Mouse (Mus musculus): ENCODE data around the gene Eif5b. TPM values are rescaled to one million over a fixed set of nuclear protein-coding genes. Genes with fewer than 3 reads are reported as not detected.
"Not testable (repeated sequence)": the region's sequence is repeated elsewhere in the genome, so short reads cannot be mapped to it uniquely, and the experiment has no call there.

The Eif5b gene
- polyA plus RNA-seq, 1 experiment from 2014 or later, result 27.6 TPM

DNA sequence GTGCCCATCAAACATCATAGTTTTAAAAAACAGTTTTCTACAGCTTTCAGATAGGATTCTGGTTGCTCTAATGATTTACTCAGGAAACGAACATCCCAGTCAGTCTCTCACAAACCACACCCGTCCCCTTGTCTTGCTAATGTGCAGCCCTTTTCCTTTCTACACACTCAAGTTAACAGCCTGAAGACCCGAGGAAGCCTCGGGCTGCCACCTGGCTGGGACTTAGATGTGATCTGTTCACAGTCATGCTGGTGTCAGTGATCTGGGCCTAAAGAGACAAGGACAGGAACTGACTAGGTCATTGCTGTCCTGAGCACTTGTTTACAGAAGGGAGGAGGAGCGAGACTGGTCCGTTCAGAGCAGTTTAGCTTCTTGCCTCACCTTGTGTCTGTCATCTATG lies 60.6 kb downstream of the Eif5b start:
- DNase-seq (ENCODE audit: low spot score, missing footprints) (no peak), ATAC-seq (ENCODE audit: low FRiP score) (no peak)
- H3K4me2 ChIP-seq, result no peak overlapping the region
- H3K27me3 ChIP-seq (ENCODE audit: control insufficient read depth, insufficient read depth, low read length), result no peaks in the 10 kb centered on the region
- 90% methylated on average over 6 of the region's 6 CpGs for WGBS
- no peak overlapping the region for H3K9ac ChIP-seq (ENCODE audit: low read length)
- no peak overlapping the region for H3K27ac ChIP-seq (ENCODE audit: low read depth, low read length)
- H3K9me3 ChIP-seq (ENCODE audit: control insufficient read depth, low read length), result no peaks in the 10 kb centered on the region
- no peak overlapping the region for H3K4me3 ChIP-seq (ENCODE audit: low read depth, low read length)
- peaks cover 27% of the 10 kb centered on the region for H3K36me3 ChIP-seq (ENCODE audit: control insufficient read depth, insufficient read depth, low read length)
- H3K4me1 ChIP-seq (ENCODE audit: control insufficient read depth, insufficient read depth, low read length), result no peaks in the 10 kb centered on the region

- not testable (repeated sequence) for DNase-seq (ENCODE audit: low spot score, missing footprints); H3K4me2 ChIP-seq; H3K9ac ChIP-seq (ENCODE audit: low read length); H3K27me3 ChIP-seq (ENCODE audit: control insufficient read depth, insufficient read depth, low read length); H3K4me1 ChIP-seq (ENCODE audit: control insufficient read depth, insufficient read depth, low read length); H3K9me3 ChIP-seq (ENCODE audit: control insufficient read depth, low read length); H3K4me3 ChIP-seq (ENCODE audit: low read depth, low read length); ATAC-seq (ENCODE audit: low FRiP score); H3K27ac ChIP-seq (ENCODE audit: low read depth, low read length)
- 92% methylated on average over 2 of the region's 2 CpGs for WGBS
- peaks cover 19% of the 10 kb centered on the region for H3K36me3 ChIP-seq (ENCODE audit: control insufficient read depth, insufficient read depth, low read length)
Measured at GRCm38 (mm10) chr1:38062156-38062555, 64.3 kb downstream of the Eif5b start.

DNA sequence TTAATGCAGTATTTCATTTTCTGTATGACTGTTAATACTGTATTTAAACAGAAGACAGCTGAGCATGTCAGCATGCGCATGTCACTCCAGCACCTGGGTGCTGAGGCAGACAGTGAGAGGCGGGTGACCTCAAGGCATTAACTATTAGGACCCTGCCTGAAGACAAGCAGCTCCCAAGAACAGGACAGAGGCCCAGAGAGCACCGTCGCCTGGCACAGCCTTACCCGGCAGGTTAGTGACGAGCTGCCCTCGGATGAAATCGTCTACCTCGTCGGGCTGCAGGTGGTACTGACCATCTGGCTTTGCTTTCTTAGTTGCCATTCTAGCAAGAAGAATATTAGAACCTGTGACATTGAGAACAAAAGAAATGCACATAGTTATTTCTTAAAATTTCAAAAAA lies 69.5 kb downstream of the Eif5b start:
- Histone ChIP-seq H3K9me3 (ENCODE audit: control insufficient read depth, low read length) (no peaks in the 10 kb centered on the region), H3K27ac (ENCODE audit: low read depth, low read length) (no peak overlapping the region), H3K9ac (ENCODE audit: low read length) (no peak overlapping the region), H3K4me3 (ENCODE audit: low read depth, low read length) (no peak overlapping the region), H3K27me3 (ENCODE audit: control insufficient read depth, insufficient read depth, low read length) (no peaks in the 10 kb centered on the region), H3K4me1 (ENCODE audit: control insufficient read depth, insufficient read depth, low read length) (no peaks in the 10 kb centered on the region), H3K36me3 (ENCODE audit: control insufficient read depth, insufficient read depth, low read length) (peaks cover 27% of the 10 kb centered on the region), H3K4me2 (no peak overlapping the region)
- ATAC-seq (ENCODE audit: low FRiP score) (no peak), DNase-seq (ENCODE audit: low spot score, missing footprints) (no peak)
- WGBS, result 94% methylated on average over 10 of the region's 10 CpGs

DNA sequence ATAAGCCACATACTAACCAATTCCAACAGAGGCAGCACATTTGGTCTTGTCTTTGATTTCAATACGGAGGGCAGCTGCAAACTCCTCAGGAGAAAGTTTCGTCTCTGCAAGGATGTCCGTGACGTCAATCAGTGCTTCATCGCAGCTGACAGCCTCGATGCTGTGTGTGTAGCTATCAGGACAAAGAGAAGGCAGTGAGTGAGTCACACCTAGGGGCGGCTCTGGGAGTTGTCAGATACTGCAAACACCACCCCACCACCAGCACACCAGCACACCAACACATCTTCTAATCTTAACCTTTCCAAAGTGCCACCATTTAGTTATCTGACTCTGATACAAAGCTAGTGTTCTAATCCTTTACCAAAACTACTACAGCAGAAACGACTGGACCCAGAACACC lies 73.5 kb downstream of the Eif5b start:
- Histone ChIP-seq H3K9ac (ENCODE audit: low read length) (no peak overlapping the region), H3K36me3 (ENCODE audit: control insufficient read depth, insufficient read depth, low read length) (peaks cover 14% of the 10 kb centered on the region), H3K27ac (ENCODE audit: low read depth, low read length) (no peak overlapping the region), H3K27me3 (ENCODE audit: control insufficient read depth, insufficient read depth, low read length) (no peaks in the 10 kb centered on the region), H3K4me1 (ENCODE audit: control insufficient read depth, insufficient read depth, low read length) (no peaks in the 10 kb centered on the region), H3K9me3 (ENCODE audit: control insufficient read depth, low read length) (no peaks in the 10 kb centered on the region), H3K4me3 (ENCODE audit: low read depth, low read length) (no peak overlapping the region), H3K4me2 (no peak overlapping the region)
- no peak for DNase-seq (ENCODE audit: low spot score, missing footprints)
- WGBS, result 89% methylated on average over 8 of the region's 8 CpGs
- ATAC-seq (ENCODE audit: low FRiP score), result no peak

DNA sequence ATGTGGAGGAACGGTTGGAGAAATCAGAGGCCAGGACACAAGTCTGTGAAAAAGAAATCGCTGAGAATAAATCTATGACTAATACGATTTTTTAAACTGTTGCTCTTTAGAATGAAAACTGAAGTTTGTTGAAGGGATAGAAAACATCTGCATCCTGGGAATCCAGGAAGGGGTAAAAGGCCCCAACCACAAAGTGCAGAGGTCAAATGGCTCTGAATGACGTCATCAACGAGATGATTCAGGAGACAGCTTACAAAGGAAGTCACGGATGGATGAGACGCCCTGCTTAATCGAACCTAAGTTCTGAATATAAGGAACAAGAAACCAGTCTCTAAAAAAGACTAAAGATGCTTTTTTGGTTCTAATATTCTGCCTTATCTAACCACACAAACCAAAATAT lies 83.5 kb downstream of the Eif5b start:
- H3K4me1 ChIP-seq (ENCODE audit: control insufficient read depth, insufficient read depth, low read length), result no peaks in the 10 kb centered on the region
- no peaks in the 10 kb centered on the region for H3K9me3 ChIP-seq (ENCODE audit: control insufficient read depth, low read length)
- H3K4me3 ChIP-seq (ENCODE audit: low read depth, low read length), result no peak overlapping the region
- 83% methylated on average over 8 of the region's 8 CpGs for WGBS
- H3K4me2 ChIP-seq, result no peak overlapping the region
- no peaks in the 10 kb centered on the region for H3K27me3 ChIP-seq (ENCODE audit: control insufficient read depth, insufficient read depth, low read length)
- H3K9ac ChIP-seq (ENCODE audit: low read length), result no peak overlapping the region
- ATAC-seq (ENCODE audit: low FRiP score) (no peak), DNase-seq (ENCODE audit: low spot score, missing footprints) (no peak)
- H3K27ac ChIP-seq (ENCODE audit: low read depth, low read length), result no peak overlapping the region
- peaks cover 5% of the 10 kb centered on the region; the same call in 1 of the 2 replicates for H3K36me3 ChIP-seq (ENCODE audit: control insufficient read depth, insufficient read depth, low read length)

DNA sequence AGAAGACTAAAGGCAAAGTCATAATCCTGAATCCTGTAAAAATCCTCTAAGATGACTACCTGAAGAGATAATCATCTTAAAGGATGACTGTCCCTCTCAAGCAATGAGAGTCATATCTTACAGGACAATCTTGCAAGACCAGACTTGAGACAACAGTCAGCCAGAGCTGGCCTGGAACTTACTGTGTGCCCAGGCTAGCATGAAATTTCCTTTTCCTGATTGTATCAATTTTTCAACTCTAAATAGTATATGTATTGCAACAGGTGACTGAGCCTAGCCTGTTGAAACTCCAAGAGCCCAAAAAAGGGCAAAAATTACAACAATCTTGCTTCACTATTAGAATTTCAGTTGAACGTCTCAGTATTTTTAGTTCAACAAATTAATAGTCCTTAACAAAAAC lies 105.4 kb downstream of the Eif5b start:
- no peak for ATAC-seq (ENCODE audit: low FRiP score)
- Histone ChIP-seq H3K36me3 (ENCODE audit: control insufficient read depth, insufficient read depth, low read length) (0 out of 2 replicates have a peak, but pooled peaks cover 2% of the 10 kb centered on the region), H3K9me3 (ENCODE audit: control insufficient read depth, low read length) (no peaks in the 10 kb centered on the region), H3K9ac (ENCODE audit: low read length) (no peak overlapping the region), H3K27me3 (ENCODE audit: control insufficient read depth, insufficient read depth, low read length) (no peaks in the 10 kb centered on the region), H3K27ac (ENCODE audit: low read depth, low read length) (no peak overlapping the region), H3K4me1 (ENCODE audit: control insufficient read depth, insufficient read depth, low read length) (no peaks in the 10 kb centered on the region), H3K4me3 (ENCODE audit: low read depth, low read length) (no peak overlapping the region), H3K4me2 (no peak overlapping the region)
- peak; percentile 66 for DNase-seq (ENCODE audit: low spot score, missing footprints)
- 90% methylated on average over 1 of the region's 1 CpGs for WGBS

GRCm38 (mm10) chr1:38103813-38104212 lies 106.0 kb downstream of the Eif5b start:
- no peaks in the 10 kb centered on the region for H3K9me3 ChIP-seq (ENCODE audit: control insufficient read depth, low read length)
- no peaks in the 10 kb centered on the region for H3K27me3 ChIP-seq (ENCODE audit: control insufficient read depth, insufficient read depth, low read length)
- no peaks in the 10 kb centered on the region for H3K36me3 ChIP-seq (ENCODE audit: control insufficient read depth, insufficient read depth, low read length)
- no peak for ATAC-seq (ENCODE audit: low FRiP score)
- H3K27ac ChIP-seq (ENCODE audit: low read depth, low read length), result no peak overlapping the region
- no peak overlapping the region for H3K4me2 ChIP-seq
- no peak overlapping the region for H3K4me3 ChIP-seq (ENCODE audit: low read depth, low read length)
- H3K9ac ChIP-seq (ENCODE audit: low read length), result no peak overlapping the region
- no peaks in the 10 kb centered on the region for H3K4me1 ChIP-seq (ENCODE audit: control insufficient read depth, insufficient read depth, low read length)
- peak; percentile 41 for DNase-seq (ENCODE audit: low spot score, missing footprints)
- WGBS, result 81% methylated on average over 3 of the region's 3 CpGs

Other genes starting within 250 kb of the Eif5b start
- gene Tsga10, start 131.6 kb upstream of the Eif5b start, polyA plus RNA-seq (2014; fragmentation: Nextera tagmentation; extraction: Ambion mirVana), result 19.8 and 21.1 TPM in 2 replicates
- gene Lipt1, start 126.3 kb upstream of the Eif5b start, polyA plus RNA-seq (2014; fragmentation: Nextera tagmentation; extraction: Ambion mirVana), result 8.9 and 9.3 TPM in 2 replicates
- gene Mitd1, start 107.6 kb upstream of the Eif5b start, polyA plus RNA-seq (2014; fragmentation: Nextera tagmentation; extraction: Ambion mirVana), result 27.7 and 27.8 TPM in 2 replicates
- gene Mrpl30, start 107.5 kb upstream of the Eif5b start, polyA plus RNA-seq (2014; fragmentation: Nextera tagmentation; extraction: Ambion mirVana), result 229 and 237 TPM in 2 replicates
- gene Lyg2, start 81.5 kb upstream of the Eif5b start, polyA plus RNA-seq (2014; fragmentation: Nextera tagmentation; extraction: Ambion mirVana), result not detected in 2 replicates
- not detected in 2 replicates for gene Lyg1, start 40.3 kb upstream of the Eif5b start, polyA plus RNA-seq (2014; fragmentation: Nextera tagmentation; extraction: Ambion mirVana)
- gene Txndc9, start 117 bp upstream of the Eif5b start, polyA plus RNA-seq (2014; fragmentation: Nextera tagmentation; extraction: Ambion mirVana), result 176 and 188 TPM in 2 replicates
- 31.6 and 38.0 TPM in 2 replicates for gene Rev1, start 131.8 kb downstream of the Eif5b start, polyA plus RNA-seq (2014; fragmentation: Nextera tagmentation; extraction: Ambion mirVana)